Mouse (Mus musculus): Measurements from ENCODE around the gene Dnajc4. TPM values are rescaled to one million over a fixed set of nuclear protein-coding genes. Genes with fewer than 3 reads are reported as not detected.
A peak's percentile ranks its signal among the peaks of the same experiment; 100 is the strongest.

Gene Dnajc4
- polyA plus RNA-seq, 1 experiment: 12.2 TPM

- Histone ChIP-seq H3K79me3 (ENCODE audit: low read depth) (peaks cover 2% of the 10 kb centered on the region), H3K36me3 (ENCODE audit: control insufficient read depth, insufficient read depth) (no peaks in the 10 kb centered on the region), H3K27me3 (ENCODE audit: control insufficient read depth, insufficient read depth, insufficient read length) (no peaks in the 10 kb centered on the region), H3K79me2 (ENCODE audit: control insufficient read depth, insufficient read depth) (peaks cover 25% of the 10 kb centered on the region), H3K4me3 (ENCODE audit: insufficient read depth, poor library complexity, severe bottlenecking) (peak overlapping the region; percentile 65), H3ac (ENCODE audit: control insufficient read depth, insufficient read length, low read depth) (peak overlapping the region; percentile 90)
- TF ChIP-seq FOSL1 (IDR thresholded peaks at IDR 0.05; ENCODE audit: insufficient read depth, low read length, poor library complexity, severe bottlenecking) (no peak), MAX (IDR thresholded peaks at IDR 0.05) (no peak), USF1 (IDR thresholded peaks at IDR 0.05; ENCODE audit: low read depth) (no peak), CEBPB (IDR thresholded peaks at IDR 0.05; ENCODE audit: low read depth) (no peak), MYOG (IDR thresholded peaks at IDR 0.05; ENCODE audit: control insufficient read depth, extremely low read depth, insufficient read length) (no peak), MYOD1 (IDR thresholded peaks at IDR 0.05; ENCODE audit: control insufficient read depth, insufficient read length, low read depth) (no peak), CTCF (IDR thresholded peaks at IDR 0.05; ENCODE audit: control insufficient read depth, insufficient read depth, insufficient read length) (no peak)
Measured at GRCm38 (mm10) chr19:6940396-6941351, 51.7 kb downstream of the Dnajc4 start.

DNA sequence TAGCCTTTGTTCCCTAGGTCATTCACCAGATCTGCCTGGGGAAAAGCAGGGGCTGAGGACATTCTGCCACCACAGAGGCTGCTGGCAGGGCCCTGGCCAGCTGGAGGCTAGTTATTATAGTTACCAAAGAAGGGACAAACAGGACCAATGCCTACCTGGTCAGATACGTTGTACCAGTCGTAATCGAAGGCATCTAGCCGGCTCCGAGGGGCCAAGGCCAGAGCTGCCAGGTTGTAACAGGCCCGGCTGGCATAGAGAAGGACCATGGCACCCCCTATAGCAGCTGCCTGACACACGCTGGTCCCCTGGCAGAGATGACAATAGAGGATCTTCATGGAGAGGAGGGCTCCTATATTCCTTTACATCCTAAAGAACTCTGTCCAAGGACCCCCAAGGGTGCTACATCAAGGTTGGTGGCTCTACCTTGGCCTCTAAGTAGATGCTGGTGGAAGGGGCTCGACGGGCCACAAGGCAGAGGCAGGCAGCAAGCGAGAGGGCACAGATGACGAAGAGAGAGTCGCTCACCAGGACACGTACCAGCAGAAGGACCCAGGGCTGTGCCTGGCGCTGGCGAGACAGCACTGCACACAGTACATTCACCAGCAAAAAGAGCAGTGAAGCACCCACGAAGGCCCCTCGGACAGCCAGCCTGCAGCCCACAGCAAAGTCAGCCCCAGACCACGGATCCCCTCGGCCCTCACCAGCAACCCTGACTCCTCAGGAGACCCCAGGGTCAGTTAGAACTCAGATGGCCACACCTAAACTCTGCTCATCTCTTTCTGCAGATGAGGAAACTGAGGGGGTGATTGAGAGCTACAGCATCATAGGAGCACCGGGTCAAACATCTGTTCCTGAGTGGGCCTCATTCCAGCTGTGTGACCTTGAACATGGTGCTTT is 53.0 kb downstream of the Dnajc4 start:
- H3ac ChIP-seq (ENCODE audit: control insufficient read depth, insufficient read length, low read depth): no peak overlapping the region
- peaks cover 25% of the 10 kb centered on the region for H3K79me2 ChIP-seq (ENCODE audit: control insufficient read depth, insufficient read depth)
- TF ChIP-seq MAX (IDR thresholded peaks at IDR 0.05) (no peak), FOSL1 (IDR thresholded peaks at IDR 0.05; ENCODE audit: insufficient read depth, low read length, poor library complexity, severe bottlenecking) (no peak), CTCF (IDR thresholded peaks at IDR 0.05; ENCODE audit: control insufficient read depth, insufficient read depth, insufficient read length) (no peak), USF1 (IDR thresholded peaks at IDR 0.05; ENCODE audit: low read depth) (no peak), MYOD1 (IDR thresholded peaks at IDR 0.05; ENCODE audit: control insufficient read depth, insufficient read length, low read depth) (no peak), CEBPB (IDR thresholded peaks at IDR 0.05; ENCODE audit: low read depth) (no peak), MYOG (IDR thresholded peaks at IDR 0.05; ENCODE audit: control insufficient read depth, extremely low read depth, insufficient read length) (no peak)

More for the DNA sequence above, 53.0 kb downstream of the Dnajc4 start:
- no peak overlapping the region for H3K4me3 ChIP-seq (ENCODE audit: insufficient read depth, poor library complexity, severe bottlenecking)
- H3K79me3 ChIP-seq (ENCODE audit: low read depth): peaks cover 2% of the 10 kb centered on the region
- no peaks in the 10 kb centered on the region for H3K36me3 ChIP-seq (ENCODE audit: control insufficient read depth, insufficient read depth)
- peaks cover under 1% of the 10 kb centered on the region for H3K27me3 ChIP-seq (ENCODE audit: control insufficient read depth, insufficient read depth, insufficient read length)

Other genes starting within 250 kb of the Dnajc4 start
- 103 TPM for gene Rps6ka4, start 151.9 kb downstream of the Dnajc4 start, polyA plus RNA-seq (2012; fragmentation: generic; extraction: Trizol)
- 0.27 TPM for gene Ccdc88b, start 134.4 kb downstream of the Dnajc4 start, polyA plus RNA-seq (2012; fragmentation: generic; extraction: Trizol)
- 264 TPM for gene Trmt112, start 82.9 kb downstream of the Dnajc4 start, polyA plus RNA-seq (2012; fragmentation: generic; extraction: Trizol)
- gene Prdx5, start 82.5 kb downstream of the Dnajc4 start, polyA plus RNA-seq (2012; fragmentation: generic; extraction: Trizol): 270 TPM
- gene Esrra, start 70.8 kb downstream of the Dnajc4 start, polyA plus RNA-seq (2012; fragmentation: generic; extraction: Trizol): 43.2 TPM
- gene Catsperz, start 67.2 kb downstream of the Dnajc4 start, polyA plus RNA-seq (2012; fragmentation: generic; extraction: Trizol): 0.16 TPM
- gene Kcnk4, start 58.1 kb downstream of the Dnajc4 start, polyA plus RNA-seq (2012; fragmentation: generic; extraction: Trizol): 0.26 TPM
- gene Bad, start 50.7 kb downstream of the Dnajc4 start, polyA plus RNA-seq (2012; fragmentation: generic; extraction: Trizol): 84.0 TPM
- 31.2 TPM for gene Gpr137, start 50.1 kb downstream of the Dnajc4 start, polyA plus RNA-seq (2012; fragmentation: generic; extraction: Trizol)
- 1,811 TPM for gene Ppp1r14b, start 17.6 kb downstream of the Dnajc4 start, polyA plus RNA-seq (2012; fragmentation: generic; extraction: Trizol)
- 51.7 TPM for gene Plcb3, start 16.1 kb downstream of the Dnajc4 start, polyA plus RNA-seq (2012; fragmentation: generic; extraction: Trizol)
- gene Fkbp2, start 12.1 kb downstream of the Dnajc4 start, polyA plus RNA-seq (2012; fragmentation: generic; extraction: Trizol): 148 TPM
- gene Vegfb, start 4.9 kb downstream of the Dnajc4 start, polyA plus RNA-seq (2012; fragmentation: generic; extraction: Trizol): 37.7 TPM
- 18.2 TPM for gene Nudt22, start 3.5 kb upstream of the Dnajc4 start, polyA plus RNA-seq (2012; fragmentation: generic; extraction: Trizol)
- gene Trpt1, start 3.6 kb upstream of the Dnajc4 start, polyA plus RNA-seq (2012; fragmentation: generic; extraction: Trizol): 4.7 TPM
- 0.37 TPM for gene Fermt3, start 26.9 kb upstream of the Dnajc4 start, polyA plus RNA-seq (2012; fragmentation: generic; extraction: Trizol)
- 309 TPM for gene Stip1, start 47.4 kb upstream of the Dnajc4 start, polyA plus RNA-seq (2012; fragmentation: generic; extraction: Trizol)
- 8.3 TPM for gene Macrod1, start 64.2 kb upstream of the Dnajc4 start, polyA plus RNA-seq (2012; fragmentation: generic; extraction: Trizol)
- gene Flrt1, start 113.2 kb upstream of the Dnajc4 start, polyA plus RNA-seq (2012; fragmentation: generic; extraction: Trizol): 0.08 TPM
- gene Otub1, start 213.7 kb upstream of the Dnajc4 start, polyA plus RNA-seq (2012; fragmentation: generic; extraction: Trizol): 121 TPM
- gene Cox8a, start 225.0 kb upstream of the Dnajc4 start, polyA plus RNA-seq (2012; fragmentation: generic; extraction: Trizol): 960 TPM
- 16.8 TPM for gene Naa40, start 248.6 kb upstream of the Dnajc4 start, polyA plus RNA-seq (2012; fragmentation: generic; extraction: Trizol)

Data from C2C12 (cell line).